Mouse (Mus musculus): Measurements from ENCODE around the gene Epn3. TPM values are rescaled to one million over a fixed set of nuclear protein-coding genes. Genes with fewer than 3 reads are reported as not detected.
A peak's percentile ranks its signal among the peaks of the same experiment; 100 is the strongest.

Epn3 gene
- 1 to 10 TPM; 1.4 to 1.8 TPM for total RNA-seq (2021)

DNA sequence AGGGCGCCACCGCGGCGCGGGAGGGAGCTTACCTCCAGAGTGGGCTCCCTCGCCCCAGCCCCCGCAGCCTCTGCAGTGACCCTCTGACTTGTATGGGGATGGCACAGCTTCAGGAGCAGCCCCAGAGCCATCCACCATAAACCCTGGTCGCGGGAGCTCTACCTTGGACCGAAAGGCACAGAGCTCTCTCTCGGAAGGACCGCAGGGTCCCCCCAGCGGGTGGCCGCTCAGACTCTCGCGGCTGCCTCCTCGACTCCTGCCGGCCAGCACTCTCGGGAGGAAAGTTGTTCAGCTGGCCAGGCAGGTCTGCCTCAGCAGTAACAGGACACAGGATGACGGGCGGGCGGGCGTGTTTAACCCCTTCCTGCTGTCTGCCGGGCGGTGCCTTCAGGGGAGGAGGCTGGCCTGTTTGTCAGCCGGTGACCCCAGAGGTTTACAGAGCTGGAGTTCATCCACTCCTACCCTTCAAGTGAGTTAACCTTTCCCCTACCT is at the start of gene Epn3:
Gene Epn3 (minus strand): TSS at position 314 of the 492 bp plus-strand sequence.
- DNase-seq: no peak

GRCm38 (mm10) chr11:94548888-94549690 is 49.3 kb upstream of the Epn3 start, which contains the start of gene Rsad1:
Gene Rsad1 (minus strand): TSS chr11:94549255.
- DNase-seq: peak; percentile 94 to 95

DNA sequence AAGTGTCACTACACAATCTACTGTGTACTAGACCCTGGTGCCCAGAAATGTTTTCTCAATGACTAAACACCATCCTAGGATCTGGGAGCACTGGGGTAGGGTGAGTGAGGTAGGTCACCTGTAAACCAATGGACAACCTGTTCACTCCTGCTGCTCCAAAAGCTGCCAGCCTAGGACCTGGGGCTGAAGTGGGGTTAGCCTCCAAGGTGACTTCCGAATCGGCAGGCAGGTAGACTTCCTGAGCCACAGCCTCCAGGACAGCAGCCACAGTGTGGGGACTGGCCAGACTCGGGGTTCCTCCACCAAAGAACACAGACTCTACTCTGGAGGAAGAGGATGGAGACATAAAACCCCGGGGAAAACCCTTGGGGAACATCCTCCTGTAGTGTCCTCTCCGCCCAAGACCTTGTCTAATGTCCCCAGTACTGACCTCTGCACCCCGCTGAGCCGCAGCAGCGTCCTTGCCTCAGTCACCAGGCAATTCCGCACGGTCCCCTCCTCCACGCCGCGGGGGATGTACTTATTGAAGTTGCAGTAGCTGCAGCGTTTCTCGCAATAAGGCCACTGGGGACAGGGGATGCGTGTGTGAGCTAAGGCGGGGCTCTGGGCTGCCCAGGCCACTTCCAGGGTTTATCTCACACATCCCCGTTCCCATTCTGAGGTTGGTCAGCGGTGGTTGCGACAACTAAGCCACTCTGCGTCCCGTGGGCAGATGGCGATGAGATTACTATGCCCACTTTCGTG is 48.4 kb upstream of the Epn3 start:
- peak in 1 of 2 experiments; percentile 53 for DNase-seq

GRCm38 (mm10) chr11:94547271-94547670 is 47.5 kb upstream of the Epn3 start:
- DNase-seq: no peak

DNA sequence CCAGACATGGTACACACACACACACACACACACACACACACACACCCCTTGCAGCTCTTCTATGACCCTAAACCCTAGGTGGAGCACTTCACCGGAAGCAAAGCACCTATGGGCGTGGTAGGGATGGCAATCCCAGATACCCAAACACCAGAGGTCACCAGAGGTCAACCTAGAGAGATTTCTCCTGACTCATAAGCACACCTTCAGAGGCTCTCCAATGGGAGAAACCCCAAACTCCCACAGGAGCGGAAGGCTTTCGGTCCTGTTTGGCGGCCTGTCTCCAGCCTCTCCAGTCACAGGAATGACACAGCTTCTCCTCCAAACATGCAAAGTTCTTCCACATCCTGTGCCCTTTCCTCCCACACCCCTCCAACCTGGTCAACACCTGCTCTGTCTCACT is 46.6 kb upstream of the Epn3 start:
- DNase-seq: no peak

DNA sequence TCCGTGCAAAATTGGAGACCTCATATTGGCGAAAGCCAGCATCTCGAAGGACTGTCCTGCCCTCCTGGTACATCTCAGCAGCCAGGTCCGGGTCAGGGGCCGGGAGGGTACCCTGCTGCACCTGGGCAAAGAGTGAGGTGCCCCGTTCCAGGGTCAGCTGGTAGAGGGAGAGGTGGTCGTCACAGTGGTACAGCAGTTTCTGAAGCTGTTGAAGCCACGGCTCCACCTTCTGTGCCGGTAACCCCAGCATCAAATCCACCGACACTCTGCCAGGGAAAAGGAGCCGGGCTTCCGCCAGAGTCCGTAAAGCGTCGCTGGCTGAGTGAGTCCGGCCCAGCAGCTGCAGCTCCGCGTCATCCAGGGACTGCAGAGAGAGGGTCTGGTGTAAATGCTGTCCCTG is 44.6 kb upstream of the Epn3 start:
- DNase-seq: no peak

DNA sequence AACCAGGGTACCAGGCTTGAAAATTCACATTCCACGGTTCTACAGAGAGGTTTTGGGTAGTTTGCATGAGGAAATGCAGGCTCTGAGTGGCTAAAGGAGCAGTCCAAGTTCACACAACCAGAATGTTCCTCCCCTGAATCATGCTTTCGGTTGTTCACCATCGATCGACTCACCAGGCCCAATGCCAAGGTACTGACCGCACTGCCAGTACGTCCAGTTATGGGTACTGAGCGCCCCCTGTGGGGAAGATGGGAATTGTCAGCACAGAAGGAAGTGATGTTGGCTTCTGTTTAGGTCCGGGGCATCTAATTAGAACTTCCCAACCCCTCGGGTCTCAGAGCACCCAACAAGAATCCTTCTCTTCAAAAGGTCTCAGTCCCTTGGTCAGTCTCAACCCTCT is 44.2 kb upstream of the Epn3 start:
- peak; percentile 83 to 84 for DNase-seq

DNA sequence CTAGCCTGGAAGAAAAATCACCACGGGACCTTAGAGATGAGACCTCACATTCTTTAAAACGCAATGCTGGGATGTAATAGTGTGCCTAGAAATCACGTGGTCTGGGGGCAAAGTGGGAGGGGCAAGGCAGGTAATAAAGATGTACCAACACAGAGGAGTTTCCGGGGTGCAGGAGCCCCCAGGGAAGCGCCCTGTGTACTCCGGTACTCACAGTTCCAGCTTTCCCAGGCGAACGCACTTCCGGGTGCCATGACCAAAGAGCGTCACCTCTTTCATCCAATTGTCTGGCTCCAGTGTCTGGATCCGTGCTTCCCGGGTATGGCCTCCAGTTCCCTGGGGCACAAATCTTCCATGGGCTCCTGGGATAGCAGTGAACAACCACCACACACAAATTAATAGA is 43.6 kb upstream of the Epn3 start:
- no peak for DNase-seq

DNA sequence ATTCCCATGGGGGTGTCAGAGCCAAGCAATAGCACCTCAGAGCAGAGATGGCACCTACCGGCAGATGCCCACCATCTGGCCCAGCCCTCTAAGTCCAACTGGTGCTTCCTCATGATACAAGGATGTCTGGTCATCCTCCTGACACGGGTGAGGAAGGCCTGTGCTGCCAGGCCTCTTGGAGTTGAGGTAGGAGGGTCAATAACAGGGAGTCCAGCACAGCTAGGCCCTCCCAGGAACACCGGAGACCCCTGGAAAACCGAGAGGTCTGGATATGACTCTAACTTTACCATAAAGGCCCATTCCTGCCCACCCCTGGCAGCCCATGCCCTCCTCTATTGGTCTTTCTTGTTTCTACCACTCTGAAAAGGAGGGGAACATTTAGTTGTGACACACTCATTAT is 42.6 kb upstream of the Epn3 start:
- DNase-seq: no peak

GRCm38 (mm10) chr11:94539761-94540160 is 40.0 kb upstream of the Epn3 start:
- DNase-seq: no peak

- no peak for DNase-seq
Observed at GRCm38 (mm10) chr11:94538733-94539292, 39.0 kb upstream of the Epn3 start.

GRCm38 (mm10) chr11:94533171-94533570 is 33.4 kb upstream of the Epn3 start:
- DNase-seq: no peak

- DNase-seq: no peak
Observed at GRCm38 (mm10) chr11:94528879-94529278, 29.1 kb upstream of the Epn3 start.

GRCm38 (mm10) chr11:94526171-94526879 is 26.6 kb upstream of the Epn3 start:
- DNase-seq: no peak

GRCm38 (mm10) chr11:94521219-94521843 is 21.6 kb upstream of the Epn3 start, which contains the start of gene Mycbpap:
Gene Mycbpap (minus strand): TSS chr11:94521742.
- DNase-seq: peak; percentile 50 to 59

DNA sequence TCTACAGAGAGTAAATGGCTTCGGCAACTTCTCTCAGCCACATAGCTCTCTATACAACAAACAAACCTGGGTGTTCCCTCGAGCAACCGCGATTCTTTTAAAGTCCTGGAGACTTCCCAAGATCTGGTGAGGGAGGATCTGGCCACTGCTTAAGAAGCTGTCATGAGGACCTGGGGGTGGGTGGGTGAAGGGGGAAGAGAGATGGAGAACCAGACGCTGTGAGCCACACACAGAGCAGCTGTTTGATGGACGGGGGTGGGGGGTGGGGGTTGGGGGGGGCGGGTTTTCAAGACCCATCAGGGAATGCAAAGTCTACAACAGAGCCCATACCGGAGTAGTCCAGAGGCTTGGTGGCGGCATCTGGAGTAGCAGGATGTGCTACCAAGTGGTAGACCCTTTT is 13.7 kb upstream of the Epn3 start:
- no peak for DNase-seq

DNA sequence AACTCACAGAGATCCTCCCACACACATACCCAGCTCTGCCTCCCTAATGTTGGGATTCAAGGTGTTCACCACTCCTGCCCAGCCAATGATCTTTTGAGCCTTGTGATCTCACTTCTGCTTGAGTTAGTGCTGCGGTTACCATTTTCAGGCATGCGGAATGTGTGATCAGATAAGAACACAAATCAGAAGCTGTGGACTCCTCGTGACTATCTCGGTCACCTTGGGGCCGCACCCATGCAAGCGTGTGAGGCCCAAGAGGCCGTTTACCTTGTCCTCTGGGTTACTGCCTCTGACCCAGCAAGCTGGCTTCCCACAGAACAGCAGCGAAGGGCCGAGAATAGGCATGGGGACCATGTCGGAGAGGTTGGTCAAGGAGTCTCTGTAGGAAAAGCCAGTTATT is 9.2 kb upstream of the Epn3 start:
- DNase-seq: no peak

GRCm38 (mm10) chr11:94501482-94501881 is 1.7 kb upstream of the Epn3 start:
- no peak for DNase-seq

GRCm38 (mm10) chr11:94500362-94500761 is 588 bp upstream of the Epn3 start:
- no peak for DNase-seq

DNA sequence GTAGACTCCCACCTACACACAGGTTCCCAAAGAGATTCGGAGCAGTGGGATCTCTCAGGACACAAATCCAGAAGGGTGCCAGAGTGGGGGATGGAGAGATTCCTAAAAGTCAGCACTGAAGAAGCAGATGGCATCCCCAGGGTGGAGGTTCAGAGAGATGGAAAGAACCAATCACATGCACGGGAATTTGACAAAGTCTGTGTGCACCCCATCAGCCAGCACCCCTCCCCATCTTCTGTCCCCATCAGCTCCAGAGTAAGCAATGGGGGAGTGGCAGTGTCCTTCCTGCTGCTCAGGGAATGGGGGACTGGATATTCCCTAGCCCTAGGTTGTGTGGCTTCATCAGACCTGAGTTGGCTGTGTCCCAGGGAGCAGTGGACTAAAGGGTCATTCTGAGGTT is 739 bp downstream of the Epn3 start:
- peak in 1 of 2 experiments; percentile 36 for DNase-seq

DNA sequence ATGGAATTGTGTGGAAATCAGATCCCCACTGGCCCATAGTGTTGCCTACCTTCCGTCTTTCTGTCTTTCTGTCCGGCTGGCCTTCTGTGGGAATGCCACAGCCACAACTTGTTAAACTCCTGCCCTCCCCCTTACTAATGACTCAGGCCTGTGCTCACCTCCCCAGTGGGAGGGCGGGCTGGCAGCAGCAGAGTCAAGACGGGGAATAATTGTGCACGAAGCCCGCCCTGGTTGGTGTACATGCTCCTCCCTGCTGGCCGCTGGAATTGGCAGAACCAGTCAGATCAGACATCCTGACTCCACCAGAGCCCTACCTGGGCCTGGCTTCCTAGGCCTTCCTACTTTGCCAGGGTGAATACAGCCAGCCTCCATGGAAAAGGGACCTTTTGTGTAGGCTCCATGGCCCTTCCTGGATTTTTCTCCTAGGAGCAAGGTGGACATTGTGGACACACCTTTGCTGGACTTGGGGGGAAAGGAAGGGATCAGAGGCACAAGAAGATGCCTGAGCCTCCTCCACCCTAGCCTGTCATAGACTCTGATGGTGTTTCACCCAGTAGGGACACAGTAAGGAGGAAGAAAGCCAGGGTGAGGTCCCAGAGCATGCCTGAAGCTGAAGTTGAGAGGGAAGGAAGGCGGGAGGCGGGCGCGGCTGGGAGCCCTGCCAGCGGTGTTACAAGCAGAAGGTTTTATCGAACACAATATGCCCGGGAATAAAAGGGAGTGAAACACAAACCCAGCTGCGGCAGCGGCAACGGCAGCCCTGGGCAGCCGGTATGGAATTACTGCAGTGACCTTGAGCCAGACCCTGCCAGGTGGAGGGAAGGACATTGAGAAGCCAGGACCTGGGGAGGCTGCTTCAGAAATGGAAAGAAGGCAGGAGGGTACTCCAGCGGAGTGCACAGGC is 1.4 kb downstream of the Epn3 start:
- DNase-seq: peak in 1 of 2 experiments; percentile 30
